Mouse (Mus musculus): ENCODE data around the gene Mycbp2.

- no peak for TF ChIP-seq ZC3H11A (IDR thresholded peaks at IDR 0.05; ENCODE audit: borderline replicate concordance, low read depth, low read length)
- peak; percentile 14; the same call in 1 of the 2 replicates for TF ChIP-seq HCFC1 (IDR thresholded peaks at IDR 0.05; ENCODE audit: borderline replicate concordance, insufficient read depth, low read length)
- no peak for TF ChIP-seq CHD2 (IDR thresholded peaks at IDR 0.05; ENCODE audit: low read depth, low read length)
Observed at GRCm38 (mm10) chr14:103099238-103099933, 247.2 kb downstream of the Mycbp2 start, which contains the start of gene Fbxl3.
